Mouse (Mus musculus) G1E (cell line): Measurements from ENCODE around the gene Dnase1l2. TPM values are rescaled to one million over a fixed set of nuclear protein-coding genes. Genes with fewer than 3 reads are reported as not detected.
"Not testable (repeated sequence)": the region's sequence is repeated elsewhere in the genome, so short reads cannot be mapped to it uniquely, and the experiment has no call there.

ENCODE experiments used
- ATAC-seq: 2 replicates; pipeline ENCODE4 v1.8.0; 2016; ENCODE audit warnings: mild to moderate bottlenecking; ENCODE audit not compliant: insufficient number of reproducible peaks, poor library complexity, low FRiP score, severe bottlenecking; ENCODE audit errors: extremely low read depth
- DNase-seq: peaks from one replicate; pipeline ENCODE4 v3.0.0; 2012; ENCODE audit warnings: low spot score
- H3K27me3 ChIP-seq: 2 replicates; pipeline ENCODE4 v1.6.1; 2012; ENCODE audit warnings: mild to moderate bottlenecking, low read length, inconsistent platforms; ENCODE audit not compliant: insufficient read depth
- H3K36me3 ChIP-seq: replicated peaks from 2 replicates; pipeline ENCODE3; 2012; ENCODE audit warnings: mild to moderate bottlenecking, inconsistent platforms
- H3K4me1 ChIP-seq: 2 replicates; pipeline ENCODE4 v1.6.1; 2012; ENCODE audit warnings: low read depth, low read length, inconsistent platforms, mixed read lengths; ENCODE audit not compliant: insufficient read depth
- H3K4me3 ChIP-seq: 2 replicates; pipeline ENCODE4 v1.5.1; 2012; ENCODE audit warnings: low read depth, mild to moderate bottlenecking, inconsistent platforms, low read length, moderate library complexity, mixed read lengths
- H3K9me3 ChIP-seq: replicated peaks from 2 replicates; pipeline ENCODE4 v1.6.1; 2012; ENCODE audit warnings: inconsistent platforms
- CTCF ChIP-seq: IDR thresholded peaks from 2 replicates; pipeline ENCODE4 v1.5.1; 2012; ENCODE audit warnings: low read depth, low read length, inconsistent platforms, mixed read lengths
- GATA1 ChIP-seq: IDR thresholded peaks from 2 replicates; pipeline ENCODE4 v1.6.1; 2012; ENCODE audit warnings: borderline replicate concordance, low read length, inconsistent platforms, mixed read lengths
- GATA2 ChIP-seq: IDR thresholded peaks from 2 replicates; pipeline ENCODE4 v1.6.1; 2012; ENCODE audit warnings: low read depth, low read length, inconsistent platforms, borderline replicate concordance
- POLR2AphosphoS5 ChIP-seq: IDR thresholded peaks from 2 replicates; pipeline ENCODE4 v1.6.1; 2012; ENCODE audit warnings: low read depth, low read length, inconsistent platforms; ENCODE audit not compliant: insufficient replicate concordance
- TAL1 ChIP-seq: conservative IDR thresholded peaks from 2 replicates; pipeline ENCODE4 v1.6.1; 2012; ENCODE audit warnings: low read depth, low read length, inconsistent platforms, mixed read lengths
- polyA plus RNA-seq: library from polyadenylated mRNA; stranded (reverse); fragments of >175 nt; gene quantifications from 2 replicates; pipeline ENCODE4 v1.2.3, GENCODE M21; 2012
- total RNA-seq, 2 experiments: library from RNA; stranded (forward) in 1 of 2; stranded (reverse) in 1 of 2; fragments of 200-1000 nt in 1 of 2; fragments of >200 nt in 1 of 2; fragmentation: Nextera tagmentation in 1 of 2; gene quantifications; 2 replicates each; pipeline ENCODE4 v1.2.3; 2014 to 2017

The Dnase1l2 gene
- total and polyA plus RNA-seq, 3 experiments, result 0.05 to 2.3 (median 1.3) TPM

DNA sequence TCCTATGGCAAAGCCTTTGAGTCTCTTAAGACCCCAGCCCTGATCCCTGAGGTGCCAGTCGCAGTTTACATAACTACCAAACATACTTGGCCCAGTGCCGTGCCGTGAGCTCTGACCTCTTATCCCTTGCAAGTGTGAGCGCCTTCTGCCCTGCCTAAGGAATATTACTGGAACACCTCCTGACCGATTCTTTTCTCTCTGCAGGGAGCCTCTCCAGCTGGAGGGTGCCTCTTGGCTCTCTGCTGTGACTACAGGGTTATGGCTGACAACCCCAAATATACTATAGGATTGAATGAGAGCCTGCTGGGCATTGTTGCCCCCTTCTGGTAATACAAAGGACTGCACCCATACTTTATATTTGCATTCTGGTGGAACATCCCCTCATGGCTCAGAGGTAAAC, 5.9 kb downstream of the Dnase1l2 start:
- ATAC-seq (0 out of 2 replicates have a peak, but pooled peaks have one; percentile 15), DNase-seq (peak; percentile 55)
- Histone ChIP-seq H3K9me3 (no peaks in the 10 kb centered on the region), H3K4me3 (no peak overlapping the region), H3K4me1 (no peaks in the 10 kb centered on the region; the same call in 1 of the 2 replicates), H3K27me3 (no peaks in the 10 kb centered on the region), H3K36me3 (peaks cover 94% of the 10 kb centered on the region)
- TF ChIP-seq CTCF (peak; percentile 55), GATA2 (no peak)

DNA sequence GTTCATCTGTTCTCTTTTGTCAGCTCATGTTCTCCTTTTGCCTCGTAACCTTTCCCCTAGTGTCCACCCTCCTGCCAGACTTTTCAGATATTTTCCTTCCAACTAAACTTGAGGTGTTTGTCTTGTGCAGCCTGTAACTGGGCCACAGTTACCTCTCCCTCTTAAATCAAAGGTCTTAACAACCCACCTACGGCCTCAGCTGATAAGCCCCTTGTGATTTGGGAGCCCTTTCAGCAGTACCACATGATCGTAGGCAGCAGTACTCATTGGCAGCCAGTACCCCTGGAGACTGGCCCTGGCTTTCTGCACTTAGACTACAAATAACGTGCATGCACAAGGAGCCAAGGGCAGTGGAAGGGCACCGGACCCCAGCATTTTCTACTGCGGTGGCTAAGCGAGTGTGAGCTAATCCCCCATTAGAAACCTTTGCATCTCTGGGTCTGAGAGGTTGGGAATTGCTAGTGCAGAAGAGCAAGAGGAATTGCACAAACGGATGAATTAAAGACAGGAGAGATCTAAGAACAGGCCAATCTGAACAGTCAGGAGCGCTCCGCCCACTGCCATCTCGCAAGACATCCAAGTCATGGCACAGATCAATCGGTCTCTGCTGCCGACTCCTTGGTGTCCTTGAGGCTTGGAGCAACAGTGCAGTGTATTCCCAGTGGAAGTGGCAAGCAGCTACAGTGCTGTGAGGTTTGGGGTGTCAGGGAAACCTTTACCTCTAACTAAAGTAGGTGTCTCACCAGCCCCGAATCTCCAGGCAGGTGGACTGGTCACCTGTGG, 13.5 kb downstream of the Dnase1l2 start:
- ATAC-seq (no peak), DNase-seq (no peak)
- H3K4me3 ChIP-seq, result no peak overlapping the region
- H3K36me3 ChIP-seq, result peaks cover 63% of the 10 kb centered on the region
- H3K27me3 ChIP-seq, result no peaks in the 10 kb centered on the region
- no peak for TF ChIP-seq CTCF
- TF ChIP-seq TAL1, result no peak
- no peak for TF ChIP-seq POLR2AphosphoS5
- TF ChIP-seq GATA1, result no peak
- no peak for TF ChIP-seq GATA2
- H3K4me1 ChIP-seq, result peaks cover 23% of the 10 kb centered on the region
- no peaks in the 10 kb centered on the region for H3K9me3 ChIP-seq

DNA sequence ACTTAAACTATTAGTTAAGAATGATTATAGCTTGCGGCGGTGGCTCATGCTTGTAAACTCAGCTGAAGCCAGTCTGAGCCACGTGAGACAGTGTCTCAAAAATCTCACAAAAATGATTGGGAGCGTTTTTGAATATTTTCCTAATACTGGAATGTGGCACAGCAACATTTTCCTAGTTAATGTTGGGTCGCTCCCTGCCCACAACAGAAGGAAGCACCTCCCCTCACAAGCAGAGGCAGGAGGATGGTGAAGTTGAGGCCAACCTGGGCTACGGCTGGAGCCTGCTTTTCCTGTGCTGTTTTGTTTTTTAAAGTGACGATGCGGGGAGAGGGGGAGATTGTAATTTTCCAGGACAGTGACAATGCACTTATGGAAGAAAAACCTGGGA, 15.7 kb downstream of the Dnase1l2 start:
- TF ChIP-seq GATA1 (no peak), POLR2AphosphoS5 (no peak), CTCF (no peak)
- Histone ChIP-seq H3K4me3 (peak overlapping the region; percentile 83), H3K36me3 (peaks cover 65% of the 10 kb centered on the region), H3K9me3 (no peaks in the 10 kb centered on the region), H3K4me1 (peaks cover 23% of the 10 kb centered on the region), H3K27me3 (no peaks in the 10 kb centered on the region)
- ATAC-seq (no peak), DNase-seq (no peak)

DNA sequence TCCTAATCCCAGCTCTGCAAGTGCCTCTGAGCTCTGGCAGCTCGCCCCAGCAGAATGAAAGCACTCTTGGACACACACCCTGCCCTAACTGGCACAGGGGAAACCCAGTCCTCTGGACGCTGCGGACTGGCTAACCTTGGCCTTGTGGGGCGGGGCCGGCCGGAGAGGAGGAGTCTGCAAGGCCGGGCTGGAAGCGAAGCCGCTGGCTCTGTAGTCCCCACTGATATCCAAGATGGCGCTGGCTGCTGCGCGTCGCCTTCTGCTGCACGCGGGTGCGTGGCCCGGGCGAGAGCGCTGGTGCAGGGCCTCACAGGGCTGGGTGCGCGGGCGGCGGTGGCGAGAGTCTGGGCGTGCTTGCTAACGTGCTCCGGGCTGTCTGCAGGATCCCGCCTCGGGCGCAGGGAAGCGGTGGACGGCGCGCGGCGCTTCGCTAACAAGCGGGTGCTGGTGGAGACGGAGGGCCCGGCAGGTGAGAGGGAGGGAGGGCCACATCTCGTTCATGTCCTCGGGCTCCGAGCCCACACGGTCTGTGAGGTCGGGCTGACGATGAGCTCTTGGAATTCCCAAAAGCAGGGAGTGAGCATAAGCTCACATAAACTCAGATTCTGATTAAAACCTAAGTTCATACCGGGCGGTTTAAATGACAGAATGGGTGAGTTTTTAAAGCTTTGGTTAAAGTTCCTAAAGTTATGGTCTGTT, 16.3 kb downstream of the Dnase1l2 start, which contains the start of gene Eci1:
Gene Eci1, plus strand, starts transcription at position 171 of the 699 bp plus-strand sequence.
- Histone ChIP-seq H3K36me3 (peaks cover 66% of the 10 kb centered on the region), H3K9me3 (no peaks in the 10 kb centered on the region), H3K27me3 (no peaks in the 10 kb centered on the region), H3K4me1 (peaks cover 22% of the 10 kb centered on the region), H3K4me3 (peak within 1 kb of the TSS; percentile 83)
- DNase-seq, result peak; percentile 88
- ATAC-seq, result peak; percentile 94
- TF ChIP-seq GATA1 (no peak), CTCF (no peak), POLR2AphosphoS5 (no peak), TAL1 (no peak), GATA2 (no peak)

DNA sequence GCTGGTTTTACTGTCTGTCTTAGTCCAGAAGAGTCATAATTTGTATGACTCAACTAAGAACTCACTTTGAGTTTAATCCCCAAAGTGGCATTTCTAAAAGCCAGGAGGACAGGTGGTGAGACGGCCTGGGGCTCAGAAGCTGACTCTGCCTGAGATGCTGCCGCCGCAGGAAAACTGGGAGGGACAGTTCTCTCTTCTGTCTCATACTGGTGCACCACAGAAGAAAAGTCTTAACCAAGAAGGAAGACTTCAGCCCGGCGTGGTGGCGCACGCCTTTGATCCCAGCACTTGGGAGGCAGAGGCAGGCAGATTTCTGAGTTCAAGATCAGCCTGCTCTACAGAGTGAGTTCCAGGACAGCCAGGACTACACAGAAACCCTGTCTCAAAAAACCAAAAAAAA, 17.0 kb downstream of the Dnase1l2 start:
- Histone ChIP-seq H3K36me3 (peaks cover 71% of the 10 kb centered on the region), H3K9me3 (no peaks in the 10 kb centered on the region), H3K27me3 (no peaks in the 10 kb centered on the region), H3K4me3 (no peak overlapping the region; the same call in 1 of the 2 replicates), H3K4me1 (peaks cover 23% of the 10 kb centered on the region)
- ATAC-seq (no peak), DNase-seq (no peak)
- TF ChIP-seq GATA2 (no peak), TAL1 (no peak), POLR2AphosphoS5 (no peak), GATA1 (no peak), CTCF (no peak)

DNA sequence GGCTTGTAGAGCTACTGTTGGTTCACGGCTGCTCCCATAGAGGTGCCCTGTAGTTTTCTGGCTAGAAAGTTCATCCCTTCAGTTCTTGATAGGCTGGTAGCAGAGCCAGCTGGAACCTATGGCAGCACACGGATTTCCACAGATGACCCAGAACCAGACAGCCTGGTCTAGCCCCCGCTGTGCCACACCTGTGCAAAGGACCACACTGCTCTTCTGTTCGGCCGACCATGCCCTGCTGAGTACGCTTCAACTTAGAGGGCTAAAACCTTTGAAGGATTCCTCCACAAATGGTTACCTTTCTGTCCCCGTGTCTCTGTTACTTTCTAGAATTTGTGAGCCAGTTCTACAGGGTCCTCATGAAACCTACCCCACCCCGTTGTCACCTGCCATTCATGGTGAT, 17.6 kb downstream of the Dnase1l2 start:
- DNase-seq, H3K27me3 ChIP-seq, ATAC-seq, H3K4me3 ChIP-seq, H3K9me3 ChIP-seq: not testable (repeated sequence)
- H3K4me1 ChIP-seq, result peaks cover 25% of the 10 kb centered on the region
- H3K36me3 ChIP-seq, result peaks cover 71% of the 10 kb centered on the region

DNA sequence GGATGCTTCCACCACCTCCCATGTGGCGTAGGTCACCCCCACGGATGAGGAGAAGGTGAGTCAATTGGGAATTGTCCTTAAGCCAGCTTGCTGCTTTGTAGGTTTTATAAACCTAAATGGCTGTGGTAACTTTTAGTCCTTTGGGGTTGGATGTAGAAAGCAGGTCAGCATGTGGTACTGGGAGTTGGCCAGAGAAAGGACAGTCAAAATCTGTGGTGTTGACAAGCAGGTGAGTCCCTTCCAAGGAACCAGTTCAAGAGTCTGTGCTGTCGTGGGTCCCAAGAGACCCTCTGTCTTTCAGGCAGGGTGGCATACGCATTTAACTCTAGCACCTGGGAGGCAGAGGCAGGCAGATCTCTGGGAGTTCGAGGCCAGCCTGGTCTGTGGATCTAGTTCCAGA, 18.4 kb downstream of the Dnase1l2 start:
- TF ChIP-seq CTCF (no peak), TAL1 (no peak), POLR2AphosphoS5 (no peak), GATA2 (no peak), GATA1 (no peak)
- peaks cover 71% of the 10 kb centered on the region for H3K36me3 ChIP-seq
- no peaks in the 10 kb centered on the region for H3K27me3 ChIP-seq
- ATAC-seq (no peak), DNase-seq (no peak)
- no peak overlapping the region for H3K4me3 ChIP-seq
- H3K9me3 ChIP-seq, result no peaks in the 10 kb centered on the region
- H3K4me1 ChIP-seq, result peaks cover 30% of the 10 kb centered on the region
